Mouse (Mus musculus): ENCODE measurements around the gene Nfu1. TPM values are rescaled to one million over a fixed set of nuclear protein-coding genes. Genes with fewer than 3 reads are reported as not detected.

Nfu1 gene
- total RNA-seq (2022): 10 to 100 TPM; 75.6 to 95.8 (median 82.6) TPM

- DNase-seq: no peak
Measured at GRCm38 (mm10) chr6:87008887-87009286, at the start of gene Nfu1. TSS of gene Nfu1 (plus strand) at chr6:87009236.

- DNase-seq: no peak
Measured at GRCm38 (mm10) chr6:86963987-86964685, 44.9 kb upstream of the Nfu1 start.

- DNase-seq: no peak
Measured at GRCm38 (mm10) chr6:86967166-86967565, 41.9 kb upstream of the Nfu1 start.

GRCm38 (mm10) chr6:86973956-86974355, 35.1 kb upstream of the Nfu1 start:
- DNase-seq: peak; percentile 15

GRCm38 (mm10) chr6:86978156-86978908, 30.7 kb upstream of the Nfu1 start:
- no peak for DNase-seq

- DNase-seq: no peak
Measured at GRCm38 (mm10) chr6:86978909-86979265, 30.1 kb upstream of the Nfu1 start.

GRCm38 (mm10) chr6:86981206-86981605, 27.8 kb upstream of the Nfu1 start:
- DNase-seq: no peak

GRCm38 (mm10) chr6:86985314-86986106, 23.5 kb upstream of the Nfu1 start:
- DNase-seq: no peak

GRCm38 (mm10) chr6:86989576-86989975, 19.5 kb upstream of the Nfu1 start:
- DNase-seq: peak; percentile 50

GRCm38 (mm10) chr6:86991041-86991440, 18.0 kb upstream of the Nfu1 start:
- no peak for DNase-seq

- no peak for DNase-seq
Measured at GRCm38 (mm10) chr6:86992349-86992748, 16.7 kb upstream of the Nfu1 start.

GRCm38 (mm10) chr6:86994254-86994653, 14.8 kb upstream of the Nfu1 start:
- no peak for DNase-seq

- DNase-seq: no peak
Measured at GRCm38 (mm10) chr6:86996629-86997307, 12.3 kb upstream of the Nfu1 start.

- no peak for DNase-seq
Measured at GRCm38 (mm10) chr6:86997360-86997759, 11.7 kb upstream of the Nfu1 start.

GRCm38 (mm10) chr6:87001995-87002394, 7.0 kb upstream of the Nfu1 start:
- DNase-seq: no peak

- peak; percentile 76 for DNase-seq
Measured at GRCm38 (mm10) chr6:87002521-87003055, 6.4 kb upstream of the Nfu1 start.

GRCm38 (mm10) chr6:87004099-87004498, 4.9 kb upstream of the Nfu1 start:
- no peak for DNase-seq

- no peak for DNase-seq
Measured at GRCm38 (mm10) chr6:87005577-87005976, 3.5 kb upstream of the Nfu1 start.

- peak; percentile 92 for DNase-seq
Measured at GRCm38 (mm10) chr6:87009692-87010328, 774 bp downstream of the Nfu1 start.

GRCm38 (mm10) chr6:87016916-87017315, 7.9 kb downstream of the Nfu1 start:
- no peak for DNase-seq

- DNase-seq: no peak
Measured at GRCm38 (mm10) chr6:87018874-87019273, 9.8 kb downstream of the Nfu1 start.

- no peak for DNase-seq
Measured at GRCm38 (mm10) chr6:87021791-87022190, 12.8 kb downstream of the Nfu1 start.
